Mouse (Mus musculus): ENCODE results near the gene Zfp599. TPM values are rescaled to one million over a fixed set of nuclear protein-coding genes. Genes with fewer than 3 reads are reported as not detected.
A peak's percentile ranks its signal among the peaks of the same experiment; 100 is the strongest.
"Not testable (repeated sequence)": the region's sequence is repeated elsewhere in the genome, so short reads cannot be mapped to it uniquely, and the experiment has no call there.

Gene Zfp599
- polyA plus RNA-seq, 1 experiment from 2014 or later = 8.8 TPM

DNA sequence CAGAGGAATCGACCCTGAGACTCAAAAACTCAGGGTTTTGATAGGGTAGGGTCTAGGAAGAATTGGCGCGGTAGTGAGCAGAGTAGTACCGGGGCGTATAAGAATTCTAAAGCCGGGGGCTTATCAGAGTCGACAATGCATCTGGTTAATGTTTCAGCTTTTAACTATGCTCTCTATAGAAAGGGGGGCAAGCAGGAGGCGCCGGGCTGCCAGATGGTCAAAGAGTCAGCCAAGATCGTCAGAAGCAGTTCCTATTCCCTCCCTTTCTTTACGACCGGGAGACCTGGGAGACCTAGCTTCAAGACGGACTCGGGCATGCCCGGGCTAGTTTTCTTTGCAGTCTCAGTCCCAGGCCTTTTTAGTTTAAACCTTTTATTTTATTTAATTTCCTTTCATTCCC, 32.8 kb downstream of the Zfp599 start:
- Histone ChIP-seq H3K4me1 (replicated peaks; ENCODE audit: control insufficient read depth, insufficient read depth, low read length) (no peaks in the 10 kb centered on the region), H3K36me3 (ENCODE audit: control insufficient read depth, insufficient read depth, low read length) (no peaks in the 10 kb centered on the region), H3K4me3 (ENCODE audit: low read depth, low read length) (no peak overlapping the region), H3K4me2 (ENCODE audit: low read depth, low read length, severe bottlenecking) (no peak overlapping the region), H3K27ac (ENCODE audit: low read depth, low read length) (no peak overlapping the region), H3K9ac (ENCODE audit: low read length) (no peak overlapping the region), H3K9me3 (ENCODE audit: control insufficient read depth, low read length) (no peaks in the 10 kb centered on the region), H3K27me3 (ENCODE audit: control insufficient read depth, insufficient read depth, low read length) (no peaks in the 10 kb centered on the region)
- WGBS = 95% methylated on average over 15 of the region's 15 CpGs
- ATAC-seq (replicated peaks; ENCODE audit: low FRiP score) (no peak), DNase-seq (ENCODE audit: low spot score) (no peak)

DNA sequence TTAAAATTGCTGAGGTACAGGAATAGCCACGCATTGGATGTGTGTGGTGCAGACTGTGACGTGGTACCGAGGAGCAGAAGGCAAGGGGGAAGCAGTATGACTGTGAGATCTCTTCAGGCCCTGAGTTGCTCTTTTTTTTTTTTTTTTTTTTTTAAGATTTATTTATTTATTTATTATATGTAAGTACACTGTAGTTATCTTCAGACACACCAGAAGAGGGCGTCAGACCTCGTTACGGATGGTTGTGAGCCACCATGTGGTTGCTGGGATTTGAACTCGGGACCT, 33.4 kb downstream of the Zfp599 start:
- not testable (repeated sequence) for H3K9me3 ChIP-seq (ENCODE audit: control insufficient read depth, low read length); H3K27me3 ChIP-seq (ENCODE audit: control insufficient read depth, insufficient read depth, low read length); DNase-seq (ENCODE audit: low spot score); H3K27ac ChIP-seq (ENCODE audit: low read depth, low read length); ATAC-seq (replicated peaks; ENCODE audit: low FRiP score); H3K4me1 ChIP-seq (replicated peaks; ENCODE audit: control insufficient read depth, insufficient read depth, low read length); H3K36me3 ChIP-seq (ENCODE audit: control insufficient read depth, insufficient read depth, low read length); H3K9ac ChIP-seq (ENCODE audit: low read length)
- Histone ChIP-seq H3K4me2 (ENCODE audit: low read depth, low read length, severe bottlenecking) (peak overlapping the region; percentile 70), H3K4me3 (ENCODE audit: low read depth, low read length) (peak overlapping the region; percentile 75; the same call in 1 of the 2 replicates)
- WGBS = 67% methylated on average over 7 of the region's 7 CpGs

DNA sequence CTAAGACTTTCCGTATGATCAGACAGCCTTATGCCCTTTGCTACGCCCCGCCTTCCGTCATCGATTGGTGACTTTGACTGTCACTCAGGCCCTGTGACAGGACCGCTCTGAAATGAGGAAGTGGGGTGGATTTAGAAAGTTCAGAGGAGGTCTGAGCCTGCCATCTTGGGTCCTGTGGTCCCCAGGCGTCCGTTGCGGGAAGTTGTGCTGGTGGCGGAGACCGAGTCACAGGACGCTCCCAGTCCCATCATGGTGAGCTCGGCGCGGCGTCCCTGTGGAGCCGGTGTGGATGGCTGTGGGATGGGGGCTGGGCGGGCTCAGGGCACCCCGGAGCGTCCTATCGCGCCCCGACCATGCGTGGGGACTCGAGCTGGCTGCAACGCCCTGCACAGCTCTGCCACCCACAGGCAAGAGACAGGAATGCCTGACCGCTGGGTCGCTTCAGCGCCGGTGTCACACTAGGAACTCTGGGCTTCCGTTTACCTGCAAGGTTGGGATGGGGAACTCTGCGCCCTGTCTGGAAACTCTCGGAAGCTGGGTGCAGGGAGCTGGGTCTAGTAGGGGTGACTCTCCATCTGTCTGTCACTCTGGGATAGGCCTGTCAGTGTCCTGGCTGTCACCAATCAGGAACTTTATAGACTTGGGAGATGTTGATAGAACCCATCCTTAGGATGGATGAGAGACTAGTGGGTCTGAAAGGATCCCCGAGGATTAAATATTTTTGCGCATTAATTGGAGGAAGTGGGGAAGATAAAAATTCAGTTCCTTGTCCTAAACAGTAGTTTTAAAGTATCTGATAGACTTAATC, 33.9 kb downstream of the Zfp599 start, which contains the start of gene Zfp809:
Gene Zfp809 (plus strand): TSS at position 134 of the 808 bp plus-strand sequence.
- H3K4me1 ChIP-seq (replicated peaks; ENCODE audit: control insufficient read depth, insufficient read depth, low read length) = no peaks in the 10 kb centered on the region
- no peaks in the 10 kb centered on the region for H3K36me3 ChIP-seq (ENCODE audit: control insufficient read depth, insufficient read depth, low read length)
- peak within 1 kb of the TSS; percentile 84 for H3K9ac ChIP-seq (ENCODE audit: low read length)
- 2% methylated on average over 35 of the region's 35 CpGs for WGBS
- H3K4me3 ChIP-seq (ENCODE audit: low read depth, low read length) = peak within 1 kb of the TSS; percentile 75
- ATAC-seq (replicated peaks; ENCODE audit: low FRiP score) = peak; percentile 98
- DNase-seq (ENCODE audit: low spot score) = peak; percentile 95
- H3K27me3 ChIP-seq (ENCODE audit: control insufficient read depth, insufficient read depth, low read length) = no peaks in the 10 kb centered on the region
- H3K27ac ChIP-seq (ENCODE audit: low read depth, low read length) = peak within 1 kb of the TSS; percentile 76
- H3K9me3 ChIP-seq (ENCODE audit: control insufficient read depth, low read length) = no peaks in the 10 kb centered on the region
- peak within 1 kb of the TSS; percentile 70 for H3K4me2 ChIP-seq (ENCODE audit: low read depth, low read length, severe bottlenecking)

DNA sequence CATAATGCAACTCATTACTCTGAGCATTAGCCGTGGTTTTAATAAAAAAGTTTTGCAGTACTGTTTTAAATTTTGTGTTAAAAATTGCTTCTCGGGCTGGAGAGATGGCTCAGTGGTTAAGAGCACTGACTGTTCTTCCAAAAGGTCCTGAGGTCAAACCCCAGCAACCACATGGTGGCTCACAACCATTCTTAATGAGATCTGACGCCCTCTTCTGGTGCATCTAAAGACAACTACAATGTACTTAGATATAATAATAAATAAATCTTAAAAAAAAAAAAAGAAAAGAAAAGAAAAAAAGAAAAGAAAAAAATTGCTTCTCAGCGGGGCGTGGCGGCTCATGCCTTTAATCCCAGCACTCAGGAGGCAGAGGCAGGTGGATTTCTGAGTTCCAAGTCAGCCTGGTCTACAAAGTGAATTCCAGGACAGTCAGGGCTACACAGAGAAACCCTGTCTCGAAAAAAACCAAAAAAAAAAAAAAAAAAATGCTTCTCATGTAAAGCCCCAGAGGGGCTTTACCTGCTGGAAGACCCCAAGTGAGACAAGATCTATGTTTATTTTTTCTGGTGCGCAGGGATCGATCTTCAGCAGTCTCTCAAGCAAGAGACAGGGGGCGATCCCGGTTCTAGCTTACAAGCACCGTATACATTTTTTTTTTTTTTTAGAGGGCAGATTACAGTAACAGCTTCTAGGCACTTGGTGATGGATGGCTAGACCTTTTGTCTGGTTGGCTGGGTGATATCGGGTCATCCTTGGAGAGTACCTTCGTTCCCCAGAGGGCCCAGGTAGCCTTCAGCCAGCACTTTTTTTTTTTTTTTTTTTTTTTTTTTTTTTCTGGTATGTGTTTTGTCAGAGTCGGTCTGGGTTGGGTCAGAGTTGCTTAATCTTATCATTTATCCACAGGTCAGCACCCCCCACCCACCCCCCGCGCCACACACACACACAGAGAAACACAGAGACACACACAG, 34.9 kb downstream of the Zfp599 start:
- Histone ChIP-seq H3K27me3 (ENCODE audit: control insufficient read depth, insufficient read depth, low read length) (no peaks in the 10 kb centered on the region), H3K9me3 (ENCODE audit: control insufficient read depth, low read length) (no peaks in the 10 kb centered on the region), H3K36me3 (ENCODE audit: control insufficient read depth, insufficient read depth, low read length) (no peaks in the 10 kb centered on the region), H3K4me3 (ENCODE audit: low read depth, low read length) (peak overlapping the region; percentile 75), H3K9ac (ENCODE audit: low read length) (peak overlapping the region; percentile 84), H3K27ac (ENCODE audit: low read depth, low read length) (no peak overlapping the region), H3K4me1 (replicated peaks; ENCODE audit: control insufficient read depth, insufficient read depth, low read length) (no peaks in the 10 kb centered on the region), H3K4me2 (ENCODE audit: low read depth, low read length, severe bottlenecking) (peak overlapping the region; percentile 70)
- DNase-seq (ENCODE audit: low spot score) (peak; percentile 53), ATAC-seq (replicated peaks; ENCODE audit: low FRiP score) (peak; percentile 47)
- WGBS = 27% methylated on average over 17 of the region's 17 CpGs

DNA sequence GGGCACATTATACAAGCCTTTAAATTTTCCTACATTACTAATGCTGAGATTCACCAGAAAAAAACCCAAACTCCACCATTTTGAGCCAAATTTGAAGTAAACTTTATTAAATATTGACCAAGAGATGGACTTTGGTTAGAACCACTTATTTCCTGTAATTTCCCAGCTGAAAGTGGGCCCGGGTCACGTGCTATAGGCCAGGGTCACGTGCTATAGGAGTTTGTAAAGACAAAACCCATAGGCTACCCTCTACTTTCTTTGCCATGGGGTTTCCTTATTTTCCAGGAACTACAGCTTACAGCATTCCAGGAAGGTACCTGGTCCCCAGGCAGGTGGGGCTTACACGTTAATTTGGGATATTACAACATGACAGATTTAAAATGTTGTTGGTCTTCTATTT, 35.6 kb downstream of the Zfp599 start:
- 91% methylated on average over 4 of the region's 4 CpGs for WGBS
- Histone ChIP-seq H3K4me3 (ENCODE audit: low read depth, low read length) (no peak overlapping the region), H3K27ac (ENCODE audit: low read depth, low read length) (no peak overlapping the region), H3K27me3 (ENCODE audit: control insufficient read depth, insufficient read depth, low read length) (no peaks in the 10 kb centered on the region), H3K4me1 (replicated peaks; ENCODE audit: control insufficient read depth, insufficient read depth, low read length) (no peaks in the 10 kb centered on the region), H3K9me3 (ENCODE audit: control insufficient read depth, low read length) (no peaks in the 10 kb centered on the region), H3K9ac (ENCODE audit: low read length) (no peak overlapping the region), H3K36me3 (ENCODE audit: control insufficient read depth, insufficient read depth, low read length) (no peaks in the 10 kb centered on the region), H3K4me2 (ENCODE audit: low read depth, low read length, severe bottlenecking) (no peak overlapping the region)
- ATAC-seq (replicated peaks; ENCODE audit: low FRiP score) = no peak
- no peak for DNase-seq (ENCODE audit: low spot score)

DNA sequence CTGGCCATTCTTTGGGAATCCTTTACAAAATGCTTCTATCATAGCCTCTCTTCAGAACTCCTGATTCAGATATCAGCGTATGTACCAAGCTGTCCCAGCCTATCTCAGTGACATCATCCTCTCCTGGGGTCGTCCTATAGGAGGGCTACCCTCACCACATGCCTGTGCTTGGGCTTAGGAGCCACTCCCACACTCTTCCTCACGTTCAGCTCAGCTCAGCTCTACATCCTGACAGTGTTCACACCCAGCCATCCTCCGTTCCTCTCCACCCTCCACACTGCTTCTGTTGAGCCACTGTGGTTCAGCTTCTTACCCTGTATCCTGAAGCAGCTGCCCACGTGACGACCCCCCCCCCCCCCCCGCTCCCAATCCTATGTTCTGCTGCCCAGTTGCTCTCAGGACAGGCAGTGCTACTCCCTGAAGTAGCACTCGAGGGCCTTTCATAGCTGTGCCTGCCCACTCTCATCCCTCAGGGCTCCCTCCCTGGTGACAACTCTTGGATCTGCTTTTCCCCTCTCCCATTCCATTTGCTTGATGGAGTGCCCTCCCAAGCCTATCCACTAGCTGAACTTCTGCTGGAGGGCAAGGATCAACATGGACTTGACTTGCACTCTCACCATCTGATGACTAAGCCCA, 41.7 kb downstream of the Zfp599 start:
- no peak overlapping the region for H3K9ac ChIP-seq (ENCODE audit: low read length)
- H3K4me2 ChIP-seq (ENCODE audit: low read depth, low read length, severe bottlenecking) = no peak overlapping the region
- no peaks in the 10 kb centered on the region for H3K4me1 ChIP-seq (replicated peaks; ENCODE audit: control insufficient read depth, insufficient read depth, low read length)
- no peak overlapping the region for H3K27ac ChIP-seq (ENCODE audit: low read depth, low read length)
- DNase-seq (ENCODE audit: low spot score) (no peak), ATAC-seq (replicated peaks; ENCODE audit: low FRiP score) (no peak)
- no peak overlapping the region for H3K4me3 ChIP-seq (ENCODE audit: low read depth, low read length)
- no peaks in the 10 kb centered on the region for H3K36me3 ChIP-seq (ENCODE audit: control insufficient read depth, insufficient read depth, low read length)
- no peaks in the 10 kb centered on the region for H3K27me3 ChIP-seq (ENCODE audit: control insufficient read depth, insufficient read depth, low read length)
- no peaks in the 10 kb centered on the region for H3K9me3 ChIP-seq (ENCODE audit: control insufficient read depth, low read length)
- 61% methylated on average over 8 of the region's 8 CpGs for WGBS

DNA sequence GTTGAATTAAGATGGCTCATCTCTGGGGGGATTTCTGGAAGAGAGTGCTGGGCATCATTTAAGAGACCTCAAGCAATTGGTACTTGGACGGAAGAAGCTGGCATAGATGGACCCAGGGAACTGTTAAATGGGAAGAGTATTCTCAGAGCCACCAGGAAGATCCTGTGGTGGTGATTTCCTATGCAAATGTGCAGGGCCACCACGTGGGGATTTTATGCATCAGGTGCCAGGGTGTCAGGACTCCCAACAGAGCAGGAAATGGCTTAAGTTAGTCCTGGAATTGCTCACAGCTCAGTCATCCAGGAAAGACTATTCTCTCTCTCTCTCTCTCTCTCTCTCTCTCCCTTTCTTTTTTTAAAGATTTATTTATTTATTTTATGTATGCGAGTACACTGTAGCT, 43.0 kb downstream of the Zfp599 start:
- WGBS = 55% methylated on average over 3 of the region's 3 CpGs
- ATAC-seq (replicated peaks; ENCODE audit: low FRiP score) (no peak), DNase-seq (ENCODE audit: low spot score) (no peak)
- Histone ChIP-seq H3K27me3 (ENCODE audit: control insufficient read depth, insufficient read depth, low read length) (no peaks in the 10 kb centered on the region), H3K4me1 (replicated peaks; ENCODE audit: control insufficient read depth, insufficient read depth, low read length) (no peaks in the 10 kb centered on the region), H3K9me3 (ENCODE audit: control insufficient read depth, low read length) (no peaks in the 10 kb centered on the region), H3K4me3 (ENCODE audit: low read depth, low read length) (no peak overlapping the region), H3K9ac (ENCODE audit: low read length) (no peak overlapping the region), H3K4me2 (ENCODE audit: low read depth, low read length, severe bottlenecking) (no peak overlapping the region), H3K36me3 (ENCODE audit: control insufficient read depth, insufficient read depth, low read length) (no peaks in the 10 kb centered on the region), H3K27ac (ENCODE audit: low read depth, low read length) (no peak overlapping the region)

DNA sequence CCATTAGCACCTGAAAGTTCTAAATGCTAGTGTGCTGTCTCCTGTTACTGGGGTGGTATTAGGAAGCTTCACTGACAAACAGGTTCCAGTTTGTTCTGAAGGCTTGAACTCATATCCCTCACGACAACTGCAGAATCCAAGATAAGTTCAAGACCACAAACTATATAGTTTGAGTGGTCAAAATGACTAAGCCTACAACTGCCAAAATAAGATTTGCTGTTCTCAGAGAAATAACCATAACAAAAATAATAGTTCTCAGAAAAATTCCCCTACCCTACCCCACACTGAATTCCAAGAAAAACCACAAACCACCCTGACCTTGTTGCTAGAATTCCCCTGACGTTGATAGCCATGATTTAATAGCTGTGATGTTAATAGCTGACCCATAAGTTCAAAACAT, 45.1 kb downstream of the Zfp599 start:
- Histone ChIP-seq H3K4me2 (ENCODE audit: low read depth, low read length, severe bottlenecking) (no peak overlapping the region), H3K27me3 (ENCODE audit: control insufficient read depth, insufficient read depth, low read length) (no peaks in the 10 kb centered on the region), H3K9me3 (ENCODE audit: control insufficient read depth, low read length) (no peaks in the 10 kb centered on the region), H3K4me3 (ENCODE audit: low read depth, low read length) (no peak overlapping the region), H3K36me3 (ENCODE audit: control insufficient read depth, insufficient read depth, low read length) (no peaks in the 10 kb centered on the region), H3K4me1 (replicated peaks; ENCODE audit: control insufficient read depth, insufficient read depth, low read length) (no peaks in the 10 kb centered on the region), H3K9ac (ENCODE audit: low read length) (no peak overlapping the region), H3K27ac (ENCODE audit: low read depth, low read length) (no peak overlapping the region)
- DNase-seq (ENCODE audit: low spot score) (no peak), ATAC-seq (replicated peaks; ENCODE audit: low FRiP score) (no peak)
- 94% methylated on average over 2 of the region's 2 CpGs for WGBS
